Mouse (Mus musculus): ENCODE measurements at regions not wholly inside any gene's neighbourhood (a gene's known extent, or its start where the extent isn't known, plus 50 kb on each side); places are given as distances from the start of the nearest gene placed in this dataset.
"Not testable (repeated sequence)": the region's sequence is repeated elsewhere in the genome, so short reads cannot be mapped to it uniquely, and the experiment has no call there.

- DNase-seq = not testable (repeated sequence)
These were observed 51.8 kb downstream of the Teddm3 start for GRCm38 (mm10) chr16:21102033-21102432.

- DNase-seq = not testable (repeated sequence)
These were observed 53.7 kb downstream of the Teddm3 start for GRCm38 (mm10) chr16:21100126-21100525.

GRCm38 (mm10) chr16:21074779-21075148 is 79.0 kb downstream of the Teddm3 start:
- no peak for DNase-seq

- DNase-seq = peak in 1 of 2 experiments; percentile 7
These were observed 79.6 kb downstream of the Teddm3 start for GRCm38 (mm10) chr16:21074082-21074778.

GRCm38 (mm10) chr16:21060211-21060610 is 93.6 kb downstream of the Teddm3 start:
- no peak for DNase-seq

GRCm38 (mm10) chr16:21054772-21055171 is 99.0 kb downstream of the Teddm3 start:
- no peak for DNase-seq

- DNase-seq = not testable (repeated sequence)
These were observed 131.7 kb downstream of the Teddm3 start for GRCm38 (mm10) chr16:21022087-21022486.

GRCm38 (mm10) chr16:21004871-21005270 is 148.9 kb downstream of the Teddm3 start:
- DNase-seq = no peak

- no peak for DNase-seq
These were observed 152.7 kb downstream of the Teddm3 start for GRCm38 (mm10) chr16:21001126-21001525.

- DNase-seq = no peak
These were observed 163.3 kb downstream of the Teddm3 start for GRCm38 (mm10) chr16:20990524-20990923.

GRCm38 (mm10) chr16:20975406-20975805 is 178.4 kb downstream of the Teddm3 start:
- DNase-seq = peak; percentile 47 to 52

GRCm38 (mm10) chr16:20972442-20972841 is 181.4 kb downstream of the Teddm3 start:
- no peak for DNase-seq

- peak; percentile 71 to 72 for DNase-seq
These were observed 194.9 kb downstream of the Teddm3 start for GRCm38 (mm10) chr16:20958905-20959304.

GRCm38 (mm10) chr16:20936722-20937121 is 202.4 kb upstream of the Thpo start:
- no peak for DNase-seq

GRCm38 (mm10) chr16:20934846-20935245 is 200.5 kb upstream of the Thpo start:
- not testable (repeated sequence) for DNase-seq

GRCm38 (mm10) chr16:20930003-20930402 is 195.7 kb upstream of the Thpo start:
- DNase-seq = not testable (repeated sequence)

GRCm38 (mm10) chr16:20925776-20926175 is 191.5 kb upstream of the Thpo start:
- DNase-seq = not testable (repeated sequence)

- DNase-seq = not testable (repeated sequence)
These were observed 176.6 kb upstream of the Thpo start for GRCm38 (mm10) chr16:20910864-20911263.

- DNase-seq = peak; percentile 10 to 30
These were observed 174.4 kb upstream of the Thpo start for GRCm38 (mm10) chr16:20908467-20909351.

- DNase-seq = peak; percentile 23 to 48
These were observed 161.4 kb upstream of the Thpo start for GRCm38 (mm10) chr16:20895734-20896133.

- DNase-seq = no peak
These were observed 137.4 kb upstream of the Thpo start for GRCm38 (mm10) chr16:20871726-20872125.

- no peak for DNase-seq
These were observed 132.5 kb upstream of the Thpo start for GRCm38 (mm10) chr16:20866771-20867170.

GRCm38 (mm10) chr16:20861256-20861655 is 126.9 kb upstream of the Thpo start:
- DNase-seq = no peak

GRCm38 (mm10) chr16:20860606-20861005 is 126.3 kb upstream of the Thpo start:
- not testable (repeated sequence) for DNase-seq
